Mouse (Mus musculus) heart, postnatal 14 days (tissue): ENCODE measurements around the gene Ippk. TPM values are rescaled to one million over a fixed set of nuclear protein-coding genes. Genes with fewer than 3 reads are reported as not detected.

ENCODE experiments used
- DNase-seq, 2 experiments: peaks; one replicate each; pipeline ENCODE4 v3.0.0; 2021 to 2022
- intact Hi-C: fragments of 180-260 bp; cut with DNase I; formaldehyde crosslinking; loops from one replicate; pipeline ENCODE4 v1.15.1; 2025
- total RNA-seq, 2 experiments: library from RNA; stranded (reverse); gene quantifications; 2 replicates each; pipeline ENCODE4 v1.2.3; 2021

The Ippk gene
- total RNA-seq, 2 experiments from 2014 or later: 7.1 to 7.4 TPM

- intact Hi-C loops: no loop called here
Observed at GRCm38 (mm10) chr13:49421959-49422358, 910 bp downstream of the Ippk start.

DNA sequence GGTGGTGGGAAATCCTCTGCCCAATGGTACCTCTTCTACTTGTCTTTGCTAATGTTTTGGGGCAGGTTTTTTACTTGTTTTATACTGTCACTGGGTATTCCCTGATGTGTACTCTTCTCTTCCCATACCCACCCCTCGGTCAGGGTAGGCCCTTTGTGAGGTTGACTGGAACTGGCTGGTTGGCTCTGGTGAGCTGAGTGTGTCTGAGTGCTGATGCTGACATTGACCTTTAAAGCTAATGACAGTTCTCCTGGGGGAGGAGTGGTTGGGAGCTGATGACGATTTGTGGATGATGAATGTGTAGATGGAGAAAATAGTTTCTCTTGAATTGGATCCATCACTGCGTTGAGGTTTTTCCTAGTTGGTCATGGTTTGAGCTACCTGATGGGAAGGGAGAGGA is 5.7 kb downstream of the Ippk start:
- DNase-seq: no peak
- intact Hi-C loops: no loop called here

More at GRCm38 (mm10) chr13:49421959-49422358, 910 bp downstream of the Ippk start:
- DNase-seq: no peak

GRCm38 (mm10) chr13:49428042-49428675 is 7.1 kb downstream of the Ippk start:
- no peak for DNase-seq
- intact Hi-C loops: no loop called here

DNA sequence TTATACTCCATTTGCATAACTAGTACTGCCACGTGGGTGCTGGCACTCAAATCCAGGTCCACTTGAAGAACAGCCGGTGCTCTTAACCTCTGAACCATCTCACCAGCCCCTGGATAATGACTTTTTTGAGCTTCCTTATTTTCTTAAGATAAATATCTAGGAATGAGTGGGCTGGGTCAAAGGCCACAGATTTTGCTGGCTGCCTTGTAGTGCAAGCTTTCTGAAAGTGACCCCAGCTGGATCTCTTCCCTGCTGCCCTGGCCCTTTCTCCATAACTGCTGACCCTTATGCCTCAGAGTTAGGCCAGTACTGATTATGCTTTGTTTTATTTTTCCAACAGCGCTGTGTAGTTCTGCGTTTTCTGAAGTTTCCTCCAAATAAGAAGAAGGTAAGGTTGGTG is 9.5 kb downstream of the Ippk start:
- intact Hi-C loops: no loop called here

DNA sequence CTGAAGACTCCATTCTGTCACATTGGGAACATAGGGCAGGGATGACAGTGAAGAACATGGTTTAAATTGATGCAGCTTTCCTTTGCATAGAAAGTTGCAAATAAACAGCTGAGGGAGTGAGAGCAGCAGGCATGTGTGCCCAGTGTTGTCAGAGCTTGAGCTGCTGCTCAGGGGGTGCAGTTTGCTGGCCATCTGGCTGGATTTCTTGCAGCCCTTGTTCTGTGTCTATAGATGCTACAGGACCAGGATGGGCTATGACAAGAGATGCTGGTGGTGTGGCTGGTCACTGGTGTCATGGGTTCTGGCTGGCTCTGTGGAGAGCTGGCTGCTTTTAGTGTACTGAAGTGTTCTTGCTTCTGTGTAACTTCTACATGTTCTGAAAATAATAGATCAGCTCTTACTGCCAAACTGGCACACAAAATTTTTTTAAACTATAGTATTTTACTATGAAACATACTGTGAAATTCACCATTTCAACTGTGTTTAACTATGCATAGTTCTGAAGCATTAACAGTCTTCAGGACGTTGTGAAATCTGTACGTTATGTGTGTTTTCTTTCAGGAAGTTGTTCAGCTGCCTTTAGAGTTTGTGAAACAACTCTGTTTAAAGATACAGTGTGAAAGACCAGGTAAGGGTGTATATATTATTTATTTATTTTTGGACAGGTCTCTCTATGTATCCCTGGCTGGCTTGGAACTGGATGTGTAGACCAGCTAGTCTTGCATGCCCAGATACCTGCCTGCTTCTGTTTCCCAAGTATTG is 12.4 kb downstream of the Ippk start:
- intact Hi-C loops: no loop called here
- no peak for DNase-seq

More for the DNA sequence above, 9.5 kb downstream of the Ippk start:
- no peak for DNase-seq

DNA sequence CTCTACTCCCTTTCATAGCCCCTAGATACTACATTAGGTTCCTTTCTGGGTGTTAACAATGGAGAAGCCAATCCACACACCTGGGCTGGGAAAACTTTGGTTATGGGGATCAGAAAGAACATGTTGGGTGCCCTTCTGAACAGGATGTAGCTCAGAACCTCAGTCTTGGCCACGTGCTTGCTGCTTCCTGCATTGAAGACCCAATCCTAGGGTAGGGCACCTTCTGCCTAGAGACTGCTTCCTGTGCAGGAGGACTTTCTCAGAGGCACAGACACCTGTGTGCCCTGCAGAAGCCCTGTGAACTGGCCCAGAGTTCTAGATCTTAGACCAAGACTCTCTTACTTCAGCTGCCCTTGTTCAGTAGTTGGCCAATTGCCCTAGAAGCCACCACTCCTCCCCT is 14.7 kb downstream of the Ippk start:
- DNase-seq: no peak
- intact Hi-C loops: no loop called here

DNA sequence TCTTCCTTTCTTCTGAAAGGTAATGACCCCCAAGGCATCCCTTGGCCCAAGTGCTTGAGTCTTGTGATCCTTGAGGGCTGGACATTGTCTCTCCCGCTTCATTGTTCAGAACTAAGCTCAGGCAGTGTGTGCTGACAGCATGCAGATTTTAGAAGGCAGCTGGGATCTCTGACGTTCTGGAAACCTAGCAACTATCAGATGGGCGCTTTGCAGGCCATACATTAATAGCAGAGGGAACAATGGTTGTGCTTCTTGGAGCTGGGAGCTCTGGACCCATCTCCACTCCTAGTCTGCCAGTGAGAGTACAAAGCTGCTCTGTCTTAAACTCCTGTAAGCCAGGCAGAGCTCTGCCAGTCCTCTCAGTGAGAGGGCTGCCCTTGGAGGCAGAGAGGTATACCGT is 15.1 kb downstream of the Ippk start:
- intact Hi-C loops: no loop called here
- no peak for DNase-seq

- intact Hi-C loops: no loop called here
- DNase-seq: no peak
Observed at GRCm38 (mm10) chr13:49444451-49444850, 23.4 kb downstream of the Ippk start.

DNA sequence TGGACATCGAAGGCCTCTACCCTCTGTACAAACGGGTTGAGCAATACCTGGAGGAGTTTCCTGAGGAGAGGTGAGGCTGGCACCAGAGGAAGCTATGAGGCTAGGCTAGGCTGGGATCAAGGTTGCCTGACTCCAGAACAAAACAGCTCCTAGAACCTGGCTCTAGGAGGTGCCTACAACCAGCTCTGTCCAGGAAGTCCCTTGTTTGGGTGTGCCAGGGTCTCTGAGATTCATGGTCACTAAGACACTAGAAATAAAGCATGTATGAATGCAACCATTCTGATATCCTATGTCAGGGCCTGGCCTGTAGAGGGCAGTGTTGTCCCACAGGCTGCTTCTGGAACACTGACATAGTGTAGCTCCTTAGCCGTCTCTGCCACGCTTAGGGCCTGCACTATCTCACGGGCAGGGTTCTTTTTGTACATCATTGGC is 28.3 kb downstream of the Ippk start:
- intact Hi-C loops: loop anchor here (1.0 to 5.0 kb wide), 2 partner anchors 73 to 196 kb away; no protein-coding TSS in a partner anchor
- DNase-seq: peak; percentile 89 to 93

DNA sequence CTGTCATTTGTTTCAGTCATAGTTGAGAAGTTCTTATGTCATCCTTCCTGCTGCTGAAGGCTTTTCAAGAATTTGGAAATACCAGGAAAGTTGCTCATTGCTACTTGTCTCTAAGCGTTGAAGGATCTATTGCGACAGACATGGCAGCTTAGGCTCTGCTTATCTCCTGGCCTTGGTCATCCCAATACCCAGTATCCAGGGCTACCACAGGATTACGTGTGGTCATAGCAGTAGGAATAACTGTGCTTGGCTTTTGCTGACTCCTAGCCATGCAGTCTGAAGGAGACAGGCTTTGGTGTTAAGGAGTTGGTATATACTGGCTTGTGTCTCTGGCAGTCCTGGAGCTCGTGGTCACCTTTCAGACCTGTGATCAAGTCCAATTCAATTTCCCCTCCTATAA is 39.2 kb downstream of the Ippk start:
- intact Hi-C loops: no loop called here
- DNase-seq: peak in 1 of 2 experiments; percentile 14

GRCm38 (mm10) chr13:49460692-49461414 is 39.8 kb downstream of the Ippk start:
- peak in 1 of 2 experiments; percentile 31 for DNase-seq

GRCm38 (mm10) chr13:49461458-49462132 is 40.5 kb downstream of the Ippk start:
- peak in 1 of 2 experiments; percentile 20 for DNase-seq
- intact Hi-C loops: no loop called here

More at GRCm38 (mm10) chr13:49460692-49461414, 39.8 kb downstream of the Ippk start:
- intact Hi-C loops: no loop called here

GRCm38 (mm10) chr13:49462921-49463320 is 41.9 kb downstream of the Ippk start:
- intact Hi-C loops: no loop called here
- no peak for DNase-seq

DNA sequence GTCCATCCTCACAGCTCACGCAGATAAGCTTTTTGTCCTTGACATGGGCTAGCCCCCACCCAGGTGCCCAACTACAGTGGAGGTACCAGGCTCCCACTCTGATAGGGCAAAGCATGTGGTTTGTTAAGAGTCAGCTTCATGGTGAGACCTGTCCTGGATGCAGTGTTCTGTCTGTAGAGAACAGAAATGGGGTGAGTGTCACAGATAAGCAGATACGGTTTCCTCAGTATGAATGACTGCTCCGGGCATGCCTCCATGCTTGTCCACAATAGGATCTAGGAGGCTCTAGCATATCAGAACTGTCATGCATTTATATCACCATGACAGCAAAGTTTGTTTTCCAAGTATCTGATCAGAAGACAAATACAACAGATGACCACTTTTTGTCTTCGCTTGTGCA is 44.8 kb downstream of the Ippk start:
- no peak for DNase-seq
- intact Hi-C loops: loop anchor here (5.0 kb wide), 1 partner anchor 176 kb away; no protein-coding TSS in a partner anchor

GRCm38 (mm10) chr13:49466393-49467075 is 45.5 kb downstream of the Ippk start:
- intact Hi-C loops: loop anchor here (5.0 kb wide), 1 partner anchor 176 kb away; no protein-coding TSS in a partner anchor
- peak; percentile 75 to 82 for DNase-seq

GRCm38 (mm10) chr13:49467585-49467984 is 46.5 kb downstream of the Ippk start:
- intact Hi-C loops: loop anchor here (5.0 kb wide), 1 partner anchor 175 kb away; no protein-coding TSS in a partner anchor
- DNase-seq: no peak

DNA sequence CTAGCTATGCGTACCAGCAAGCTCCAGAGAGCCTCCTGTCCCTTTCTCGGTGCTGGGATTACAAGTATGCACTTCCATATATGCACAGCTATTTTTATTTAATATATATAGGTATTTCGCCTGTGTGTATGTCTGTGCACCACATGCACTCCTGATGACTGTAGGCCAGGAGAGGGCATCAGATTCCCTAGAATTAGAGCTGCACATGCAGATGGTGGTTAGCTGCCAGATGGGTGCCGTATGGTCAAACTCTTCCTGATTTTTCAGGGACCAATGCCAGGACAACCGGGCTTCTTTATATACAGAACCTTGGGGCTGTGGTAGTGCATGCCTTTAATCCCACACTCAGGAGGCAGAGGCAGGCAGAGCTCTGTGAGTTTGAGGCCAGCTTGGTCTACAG is 48.0 kb downstream of the Ippk start:
- DNase-seq: no peak
- intact Hi-C loops: loop anchor here (5.0 kb wide), 1 partner anchor 173 kb away; no protein-coding TSS in a partner anchor

DNA sequence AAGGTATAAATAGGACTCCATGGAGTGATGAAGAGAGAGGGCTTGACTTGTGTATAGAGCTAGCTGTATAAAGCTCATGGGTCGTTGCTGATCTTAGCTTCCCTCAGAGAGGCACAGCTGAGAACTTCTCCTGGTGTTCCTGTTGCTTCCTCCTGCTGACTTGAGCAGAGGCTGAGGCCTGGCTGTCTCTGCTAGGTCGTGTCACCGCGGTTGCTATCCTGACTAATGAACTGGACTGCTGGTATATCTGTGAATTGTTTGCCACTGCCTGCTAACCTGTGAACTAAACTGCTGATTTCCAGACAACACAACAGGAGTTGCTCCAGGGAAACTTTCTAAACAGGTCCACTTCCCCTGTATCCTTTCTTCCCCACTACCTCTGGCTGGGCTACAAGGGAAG is 49.3 kb downstream of the Ippk start:
- no peak for DNase-seq
- intact Hi-C loops: no loop called here

DNA sequence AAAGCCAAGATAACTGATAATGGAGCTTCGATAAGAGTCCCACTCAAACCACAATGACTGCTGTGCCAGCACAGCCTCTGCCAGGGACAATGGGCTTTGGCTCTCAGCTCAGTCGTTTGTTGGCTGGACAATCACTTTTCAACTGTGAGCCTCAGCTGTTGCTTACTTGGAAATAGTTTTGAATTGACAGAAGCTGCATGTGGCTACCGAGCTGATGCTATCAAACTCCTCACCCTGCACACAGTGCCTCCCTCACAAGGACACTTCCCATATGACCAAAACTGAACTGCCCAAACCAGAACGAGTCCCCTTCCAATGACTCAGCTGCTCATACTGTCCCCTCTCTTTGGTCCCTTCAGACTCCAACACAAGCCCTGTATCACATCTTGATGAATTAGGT is 49.8 kb downstream of the Ippk start:
- intact Hi-C loops: no loop called here
- peak; percentile 55 to 66 for DNase-seq
